Mouse (Mus musculus) G1E (cell line): ENCODE data around the gene Rsg1.
A peak's percentile ranks its signal among the peaks of the same experiment; 100 is the strongest.

Source experiments
- CTCF ChIP-seq: IDR thresholded peaks from 2 replicates; pipeline ENCODE4 v1.5.1; 2012; ENCODE audit warnings: low read depth, low read length, inconsistent platforms, mixed read lengths
- GATA1 ChIP-seq: IDR thresholded peaks from 2 replicates; pipeline ENCODE4 v1.6.1; 2012; ENCODE audit warnings: borderline replicate concordance, low read length, inconsistent platforms, mixed read lengths
- GATA2 ChIP-seq: IDR thresholded peaks from 2 replicates; pipeline ENCODE4 v1.6.1; 2012; ENCODE audit warnings: low read depth, low read length, inconsistent platforms, borderline replicate concordance
- POLR2AphosphoS5 ChIP-seq: IDR thresholded peaks from 2 replicates; pipeline ENCODE4 v1.6.1; 2012; ENCODE audit warnings: low read depth, low read length, inconsistent platforms; ENCODE audit not compliant: insufficient replicate concordance
- TAL1 ChIP-seq: conservative IDR thresholded peaks from 2 replicates; pipeline ENCODE4 v1.6.1; 2012; ENCODE audit warnings: low read depth, low read length, inconsistent platforms, mixed read lengths

GRCm38 (mm10) chr4:141257440-141257839 is 43.7 kb downstream of the Rsg1 start:
- TF ChIP-seq TAL1 (no peak), CTCF (peak; percentile 80), GATA1 (no peak), POLR2AphosphoS5 (no peak), GATA2 (no peak)
